Mouse (Mus musculus) lung, postnatal 0 days (tissue): ENCODE measurements at regions not wholly inside any gene's neighbourhood (a gene's known extent, or its start where the extent isn't known, plus 50 kb on each side); places are given as distances from the start of the nearest gene placed in this dataset.

ENCODE experiments used
- CTCF ChIP-seq: IDR thresholded peaks from 2 replicates; pipeline ENCODE4 v1.5.1; 2016; ENCODE audit warnings: antibody characterized with exemption, mild to moderate bottlenecking
- EP300 ChIP-seq: IDR thresholded peaks from 2 replicates; pipeline ENCODE4 v1.6.1; 2016; ENCODE audit warnings: antibody characterized with exemption, mild to moderate bottlenecking, control low read depth

GRCm38 (mm10) chr1:71778292-71778691, 125.3 kb upstream of the Fn1 start:
- TF ChIP-seq CTCF = no peak
- TF ChIP-seq EP300 = no peak
